Mouse (Mus musculus) gastrocnemius, adult 18-20 months (tissue): ENCODE results near the gene Vapa. TPM values are rescaled to one million over a fixed set of nuclear protein-coding genes. Genes with fewer than 3 reads are reported as not detected.
"Not testable (repeated sequence)": the region's sequence is repeated elsewhere in the genome, so short reads cannot be mapped to it uniquely, and the experiment has no call there.

Experiments
- DNase-seq: peaks from one replicate; pipeline ENCODE4 v3.0.0; 2021; ENCODE audit warnings: low spot score
- long read RNA-seq, 2 experiments: library from polyadenylated mRNA; stranded (forward); transcript quantifications; one replicate each; pipeline ENCODE4 v2.0.0; 2021
- total RNA-seq, 2 experiments: library from RNA; stranded (reverse); gene quantifications; 2 replicates each; pipeline ENCODE4 v1.2.3; 2021

Gene Vapa
- 100 to 1,000 TPM; 138 to 142 TPM for total RNA-seq
- long read RNA-seq, experiment 1, transcript Vapa-201 (6 exons, 3,369 nt): major isoform, 530 of 564 reads
- long read RNA-seq, experiment 1, partial matches to known transcripts: 3 of 564 reads
- long read RNA-seq, experiment 1, other reads (novel, unspliced or antisense): 31 of 564 reads
- long read RNA-seq, experiment 2, transcript Vapa-201 (6 exons, 3,369 nt): major isoform, 469 of 512 reads
- long read RNA-seq, experiment 2, partial matches to known transcripts: 2 of 512 reads
- long read RNA-seq, experiment 2, other reads (novel, unspliced or antisense): 41 of 512 reads

- peak; percentile 98 for DNase-seq
Measured at GRCm38 (mm10) chr17:65613463-65614412, at the start of gene Vapa. Gene Vapa, minus strand, starts transcription at chr17:65613555.

- no peak for DNase-seq
Measured at GRCm38 (mm10) chr17:65662662-65663061, 49.3 kb upstream of the Vapa start.

- DNase-seq: no peak
Measured at GRCm38 (mm10) chr17:65658416-65658815, 45.1 kb upstream of the Vapa start.

- no peak for DNase-seq
Measured at GRCm38 (mm10) chr17:65657958-65658357, 44.6 kb upstream of the Vapa start.

DNA sequence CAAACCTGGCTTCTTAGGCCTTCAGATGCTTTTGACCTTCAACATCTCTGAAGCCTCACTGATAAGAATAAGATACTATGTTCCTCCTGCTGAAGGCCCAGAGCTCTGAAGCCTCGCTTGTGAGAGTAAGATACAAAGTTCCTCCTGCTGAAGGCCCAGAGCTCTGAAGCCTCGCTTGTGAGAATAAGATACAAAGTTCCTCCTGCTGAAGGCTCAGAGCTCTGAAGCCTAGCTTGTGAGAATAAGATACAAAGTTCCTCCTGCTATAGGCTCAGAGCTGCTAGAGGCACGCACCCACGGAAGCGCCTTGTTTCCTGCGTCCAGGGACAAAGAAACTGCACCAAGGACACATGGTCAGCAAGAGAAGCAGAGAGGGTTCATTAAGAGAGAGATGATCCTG, 43.4 kb upstream of the Vapa start:
- no peak for DNase-seq

- DNase-seq: no peak
Measured at GRCm38 (mm10) chr17:65656076-65656475, 42.7 kb upstream of the Vapa start.

- DNase-seq: no peak
Measured at GRCm38 (mm10) chr17:65655608-65656007, 42.3 kb upstream of the Vapa start.

GRCm38 (mm10) chr17:65650598-65650997, 37.2 kb upstream of the Vapa start:
- no peak for DNase-seq

DNA sequence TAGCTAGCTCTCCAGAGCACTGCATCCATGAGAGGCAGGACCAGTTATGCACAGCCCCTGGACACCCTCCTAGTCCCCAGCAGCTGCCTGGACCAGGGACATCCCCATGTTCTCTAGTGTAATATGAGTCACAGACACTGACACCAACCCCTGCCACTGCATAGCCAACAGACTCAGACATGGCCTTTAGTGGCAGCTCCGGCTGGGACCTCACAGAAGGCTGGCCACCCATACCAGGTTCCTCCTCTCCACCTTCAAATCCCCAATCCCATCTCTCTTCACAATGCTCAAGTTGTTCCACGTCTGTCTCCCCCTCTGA, 35.8 kb upstream of the Vapa start:
- DNase-seq: no peak

DNA sequence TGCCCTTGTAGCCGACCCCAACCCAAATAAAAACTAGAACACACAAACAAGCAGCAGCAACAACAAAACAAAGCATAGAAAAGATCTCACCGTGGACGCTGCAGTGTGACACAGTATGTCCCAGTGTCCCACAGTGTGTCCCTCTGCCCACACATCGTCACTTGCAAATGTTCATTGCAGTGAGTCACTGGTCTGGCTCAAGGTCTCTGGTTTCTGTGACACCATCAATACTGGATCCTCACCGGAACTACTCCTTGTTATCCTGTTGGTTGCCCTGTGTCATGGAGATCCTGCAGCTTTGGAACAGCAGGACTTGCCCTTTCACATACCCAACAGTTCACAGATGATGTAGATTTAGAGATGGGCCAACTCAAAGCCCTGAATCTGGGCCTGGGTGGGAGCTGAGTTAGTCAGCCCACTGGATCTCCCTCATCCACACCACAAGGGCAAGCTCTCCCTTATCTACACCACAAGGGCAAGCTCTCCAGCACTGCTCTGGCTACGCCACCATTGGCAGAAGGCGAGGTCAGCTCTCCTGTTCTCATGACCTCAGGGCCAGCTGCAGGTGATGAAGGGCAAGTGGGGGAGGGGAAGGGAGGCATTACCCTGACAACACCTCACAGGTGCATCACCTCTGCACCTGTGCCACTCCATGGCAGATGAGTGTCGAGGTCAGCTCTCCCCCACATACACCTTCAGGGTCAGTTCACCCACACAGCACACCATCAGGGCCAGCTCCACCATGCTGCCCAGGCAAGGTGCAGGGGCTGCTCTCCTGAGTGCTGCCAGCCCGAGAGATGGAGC, 35.2 kb upstream of the Vapa start:
- DNase-seq: no peak

DNA sequence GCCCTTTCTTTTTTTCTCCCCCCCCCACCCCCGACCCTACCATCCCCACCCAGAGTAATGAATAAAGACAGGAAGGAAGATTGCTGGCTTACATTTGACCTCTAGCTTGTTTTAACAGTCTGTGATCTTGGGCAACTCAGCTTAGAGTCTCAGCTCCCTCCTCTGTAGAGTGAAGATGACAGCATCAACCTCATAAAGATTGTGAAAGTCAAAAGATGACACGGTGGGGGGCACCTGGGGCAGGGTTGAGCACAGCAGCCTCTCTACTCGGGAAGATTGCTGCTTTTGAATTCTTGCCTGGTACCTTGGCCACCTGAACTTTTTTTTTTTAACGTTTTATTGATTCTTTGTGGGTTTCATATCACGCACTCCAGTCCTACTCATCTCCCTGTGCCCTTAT, 34.6 kb upstream of the Vapa start:
- DNase-seq: no peak

- no peak for DNase-seq
Measured at GRCm38 (mm10) chr17:65647226-65647625, 33.9 kb upstream of the Vapa start.

- no peak for DNase-seq
Measured at GRCm38 (mm10) chr17:65643579-65643978, 30.2 kb upstream of the Vapa start.

- peak; percentile 43 for DNase-seq
Measured at GRCm38 (mm10) chr17:65643051-65643521, 29.7 kb upstream of the Vapa start.

GRCm38 (mm10) chr17:65642578-65642991, 29.2 kb upstream of the Vapa start:
- DNase-seq: no peak

- no peak for DNase-seq
Measured at GRCm38 (mm10) chr17:65641734-65642218, 28.4 kb upstream of the Vapa start, which contains the start of gene Txndc2. Gene Txndc2, minus strand, starts transcription at chr17:65642168.

DNA sequence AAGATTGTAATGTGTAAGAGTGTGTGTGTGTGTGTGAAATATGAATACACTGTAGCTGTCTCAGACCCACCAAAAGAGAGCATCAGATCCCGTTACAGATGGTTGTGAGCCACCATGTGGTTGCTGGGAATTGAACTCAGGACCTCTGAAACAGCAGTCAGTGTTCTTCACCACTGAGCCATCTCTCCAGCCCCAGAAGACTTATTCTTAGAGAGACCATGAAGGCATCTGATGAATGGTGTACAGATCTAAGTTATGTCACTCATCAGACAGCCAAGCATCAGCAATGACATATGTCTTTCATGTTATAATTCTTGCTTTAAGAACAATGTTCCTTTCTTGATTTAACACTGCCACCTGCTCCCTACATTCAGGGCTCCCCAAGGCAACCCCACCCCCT, 25.8 kb upstream of the Vapa start:
- no peak for DNase-seq

DNA sequence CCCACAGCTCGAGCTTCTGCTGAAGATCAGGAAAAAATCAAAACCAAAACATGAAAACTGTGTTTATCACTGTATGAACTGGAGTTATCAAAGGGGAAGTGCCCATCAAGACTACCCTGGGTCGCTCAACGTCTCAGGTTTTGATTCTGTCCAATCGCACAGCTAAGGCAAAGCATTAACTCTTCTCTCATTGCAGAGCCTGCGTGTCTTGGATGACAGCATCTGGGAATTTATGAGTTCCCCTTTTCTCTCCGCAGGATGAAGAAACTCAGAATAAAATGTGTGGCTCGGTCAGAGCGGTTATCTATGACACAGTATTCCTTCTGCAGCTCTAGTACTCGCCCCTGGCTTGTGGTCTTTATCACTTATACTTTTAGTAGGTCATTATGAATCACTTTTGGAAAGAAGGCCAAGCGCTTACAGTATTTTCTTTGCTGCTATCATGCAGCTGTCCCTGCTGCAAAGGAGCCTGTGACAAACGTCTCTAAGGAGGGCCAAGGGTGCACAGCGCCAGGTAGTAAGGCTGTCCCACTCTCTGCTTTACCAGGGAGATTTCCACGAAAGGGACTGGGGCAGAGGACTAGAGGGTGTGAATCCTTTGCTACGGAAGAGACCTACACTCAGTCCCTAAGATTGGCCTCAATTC, 22.5 kb upstream of the Vapa start:
- no peak for DNase-seq

DNA sequence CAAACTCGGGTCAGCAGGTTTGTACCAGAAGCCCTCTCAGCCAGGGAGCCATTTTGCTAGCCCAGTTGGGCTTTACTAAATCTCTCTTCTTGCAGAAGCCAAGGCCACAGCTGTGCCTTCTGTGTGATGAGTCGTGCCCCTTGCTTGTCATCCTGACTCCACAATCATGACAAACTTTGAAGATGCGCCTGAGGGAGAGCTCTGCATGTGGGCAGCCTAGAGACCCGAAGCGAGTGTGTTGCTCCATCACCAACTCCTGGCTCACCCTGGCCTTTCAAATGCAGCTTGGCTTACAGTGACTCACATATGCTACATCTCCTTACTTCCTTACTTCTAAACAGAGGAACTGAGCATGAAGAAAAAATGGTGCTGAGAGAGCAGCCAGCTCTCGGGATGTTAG, 16.6 kb upstream of the Vapa start:
- no peak for DNase-seq

GRCm38 (mm10) chr17:65628823-65629532, 15.6 kb upstream of the Vapa start:
- DNase-seq: not testable (repeated sequence)
